Mouse (Mus musculus) mesoderm, embryonic 11.5 days (tissue): Measurements from ENCODE around the gene Ryr1.
"Not testable (repeated sequence)": the region's sequence is repeated elsewhere in the genome, so short reads cannot be mapped to it uniquely, and the experiment has no call there.

Experiments
- DNase-seq: peaks from one replicate; pipeline ENCODE4 v3.0.0-alpha.2; 2012; ENCODE audit warnings: low read depth, low spot score

Ryr1 gene

DNA sequence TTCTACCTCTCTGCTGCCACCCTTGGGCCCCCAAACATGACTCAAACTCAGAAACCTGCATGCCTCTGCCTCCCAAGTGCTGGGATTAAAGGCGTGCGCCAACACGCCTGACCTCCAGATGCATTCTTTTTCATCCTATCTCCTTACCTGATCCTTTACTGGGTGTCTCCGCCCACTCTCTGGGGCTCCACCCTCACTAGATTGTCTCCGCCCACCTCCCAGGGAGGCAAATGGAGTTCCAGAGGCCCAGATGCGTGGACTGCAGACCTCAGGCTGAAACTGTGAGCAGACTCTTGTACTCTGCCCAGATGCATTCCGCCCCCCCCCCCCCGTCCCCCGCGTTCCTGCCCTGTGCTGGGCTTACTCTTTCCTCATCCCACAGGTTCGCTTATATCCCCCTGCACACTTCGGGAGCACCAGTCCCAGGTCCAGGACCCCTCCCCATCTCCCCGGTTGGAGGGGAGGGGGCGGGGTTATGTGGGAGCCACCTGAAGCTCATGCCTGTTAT, 134.2 kb downstream of the Ryr1 start:
- DNase-seq: no peak

DNA sequence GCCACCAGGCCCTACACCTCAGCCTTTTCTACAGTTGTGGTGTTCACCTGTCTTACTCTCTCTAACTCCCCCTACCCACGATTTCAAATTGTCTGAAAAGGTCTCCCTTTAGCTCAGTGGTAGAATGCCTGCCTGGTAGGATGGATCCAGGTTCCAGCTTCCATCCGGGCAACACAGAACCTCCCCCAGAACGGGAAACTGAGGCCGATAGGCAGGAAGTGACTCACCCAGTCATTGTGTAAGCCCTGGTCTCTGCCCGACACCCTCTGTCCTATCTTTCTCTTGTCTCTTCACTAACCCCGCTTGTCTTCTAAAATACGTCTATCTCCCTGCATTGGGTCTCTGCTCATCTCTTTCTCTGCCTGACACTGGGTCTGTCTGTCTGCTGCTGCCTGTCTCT, 139.8 kb downstream of the Ryr1 start:
- DNase-seq: no peak

DNA sequence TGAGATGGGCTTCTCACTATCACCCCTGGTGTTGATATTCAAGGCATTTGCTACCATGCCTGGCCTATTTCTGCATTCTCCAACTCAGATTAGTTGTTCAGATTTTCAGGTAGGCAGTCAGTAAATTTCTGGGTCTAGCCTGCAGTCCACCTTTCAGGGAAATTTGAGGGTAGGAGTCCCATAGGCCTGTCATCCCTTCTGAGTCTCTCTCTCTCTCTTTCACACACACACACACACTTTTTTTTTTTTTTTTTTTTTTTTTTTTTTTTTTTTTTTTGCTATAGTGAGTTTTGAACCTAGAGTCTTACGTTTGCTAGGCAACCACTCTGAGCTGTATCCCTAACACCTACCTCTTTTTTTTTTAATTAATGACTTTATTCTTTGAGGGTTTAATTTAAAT, 140.5 kb downstream of the Ryr1 start:
- no peak for DNase-seq

DNA sequence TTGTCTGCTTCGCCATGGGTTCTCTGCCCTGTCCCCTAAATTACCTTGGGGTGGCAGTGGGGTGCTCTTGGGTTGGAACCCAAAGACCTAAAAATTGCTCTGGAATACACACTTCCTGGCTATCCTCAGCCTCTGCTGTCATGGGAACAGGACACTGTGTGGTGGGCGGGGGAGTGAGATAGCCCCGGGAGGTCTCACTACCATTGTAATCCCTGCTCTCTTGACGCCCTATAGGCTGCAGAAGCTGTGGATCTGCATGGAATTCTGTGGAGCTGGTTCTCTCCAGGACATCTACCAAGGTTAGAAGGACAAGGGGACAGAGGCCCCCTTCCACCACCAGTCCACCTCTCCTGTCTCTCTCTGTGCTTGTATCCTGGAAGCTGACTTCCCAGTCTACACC, 141.1 kb downstream of the Ryr1 start:
- DNase-seq: no peak

DNA sequence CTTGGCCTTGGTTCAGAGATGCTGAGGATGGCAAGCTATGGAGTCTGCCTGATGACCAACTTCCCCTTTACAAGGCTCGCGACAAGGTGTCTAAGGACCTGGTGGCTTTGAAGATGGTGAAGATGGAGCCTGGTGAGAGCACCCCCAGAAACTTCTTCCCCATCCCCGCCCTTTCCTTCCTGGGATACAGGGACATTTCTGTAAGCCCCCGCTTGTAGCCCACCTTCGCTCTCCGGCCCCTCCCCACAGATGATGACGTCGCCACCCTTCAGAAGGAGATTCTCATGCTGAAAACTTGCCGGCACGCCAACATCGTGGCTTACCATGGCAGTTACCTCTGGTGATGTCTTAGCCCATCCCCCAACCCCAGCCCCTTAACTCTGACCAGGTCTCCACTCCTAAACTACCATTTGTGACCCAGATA, 141.8 kb downstream of the Ryr1 start:
- no peak for DNase-seq

DNA sequence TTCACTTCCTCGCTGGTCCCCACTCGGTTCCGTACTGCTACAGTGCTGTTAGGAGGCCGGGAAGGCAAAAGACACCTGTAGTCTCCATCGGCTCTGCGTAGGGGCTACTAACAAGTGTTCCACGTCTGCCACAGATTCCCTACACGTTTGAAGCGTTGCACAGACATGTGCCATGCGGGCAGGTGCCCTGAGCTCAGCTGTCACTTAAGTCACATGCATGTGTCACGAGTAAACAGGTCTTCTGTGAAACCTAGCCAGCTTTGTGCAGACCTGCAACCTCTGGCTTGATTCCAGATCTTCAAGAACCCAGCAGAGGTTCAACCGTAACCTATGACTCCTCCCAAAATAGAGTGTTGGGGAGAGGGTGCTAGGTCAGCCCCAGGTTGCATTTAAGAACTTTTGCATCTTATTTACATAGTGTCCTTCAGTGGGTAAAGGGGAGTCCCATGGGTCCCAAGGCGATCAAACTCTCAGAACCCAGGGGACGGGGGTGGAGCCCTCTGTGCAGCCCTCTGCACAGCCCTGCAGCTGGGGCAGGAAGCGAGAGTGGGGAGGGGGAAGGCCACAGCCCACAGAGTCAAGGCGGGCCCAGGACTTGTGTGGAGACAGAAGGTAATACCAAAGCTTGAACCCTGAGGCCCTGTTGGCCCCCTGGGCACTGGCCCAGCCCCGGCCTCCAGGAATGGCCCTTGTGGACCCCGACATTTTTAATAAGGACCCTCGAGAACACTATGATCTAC, 142.5 kb downstream of the Ryr1 start:
- DNase-seq: no peak

DNA sequence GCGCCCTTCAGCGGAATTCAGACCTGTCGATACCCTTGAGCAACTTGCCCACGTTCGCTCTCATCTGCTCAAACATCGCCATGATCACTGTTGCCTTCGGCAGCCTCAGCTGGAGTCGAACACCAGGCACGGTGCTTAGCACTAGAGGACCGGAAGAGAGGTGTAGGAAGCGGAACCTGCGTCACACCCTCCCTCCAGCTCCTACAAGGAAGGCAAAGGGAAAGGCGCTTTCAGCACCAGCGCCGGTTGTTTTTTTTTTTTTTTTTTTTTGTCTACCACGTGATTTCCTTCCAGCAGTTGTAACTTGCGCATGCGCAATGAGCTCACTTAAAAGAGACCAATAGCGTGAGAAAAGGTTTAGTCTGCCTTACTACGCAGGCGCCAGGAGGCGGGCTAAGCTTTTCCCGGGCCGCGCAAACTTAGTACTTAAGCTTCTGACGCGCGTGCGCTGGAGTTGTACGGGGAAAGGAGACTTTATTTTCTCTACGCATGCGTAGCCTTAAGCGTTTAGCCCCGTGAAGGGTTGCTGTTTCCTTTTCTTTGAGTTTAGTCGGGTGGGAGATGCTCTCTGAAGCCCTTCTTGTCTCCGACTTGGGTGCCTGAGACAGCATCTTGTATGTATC, 143.2 kb downstream of the Ryr1 start, which contains the start of the genes Eif3k and Map4k1:
Eif3k (minus strand) TSS at position 214 of the 623 bp plus-strand sequence.
Map4k1 (plus strand) TSS at position 400 of the 623 bp plus-strand sequence.
- DNase-seq: peak; percentile 100

DNA sequence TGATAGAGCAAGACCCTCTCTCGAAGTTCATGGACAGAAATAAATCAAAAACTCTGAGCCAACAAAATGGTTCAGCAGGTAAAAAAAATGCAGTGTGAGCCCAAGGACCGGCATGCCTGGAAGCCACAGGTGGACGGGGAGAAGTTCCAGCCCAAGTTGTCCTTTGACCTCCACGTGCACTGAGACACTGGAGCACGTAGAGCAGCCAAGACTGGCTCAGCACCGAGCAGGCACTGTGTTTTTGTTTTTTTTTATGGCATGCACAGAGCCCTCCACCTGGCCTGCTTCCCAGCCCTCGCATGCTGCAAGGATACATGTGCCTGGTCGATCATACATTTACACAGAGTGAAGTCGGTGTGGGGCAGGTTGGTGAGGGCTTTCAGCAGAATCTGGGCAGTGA, 147.4 kb downstream of the Ryr1 start:
- DNase-seq: no peak

DNA sequence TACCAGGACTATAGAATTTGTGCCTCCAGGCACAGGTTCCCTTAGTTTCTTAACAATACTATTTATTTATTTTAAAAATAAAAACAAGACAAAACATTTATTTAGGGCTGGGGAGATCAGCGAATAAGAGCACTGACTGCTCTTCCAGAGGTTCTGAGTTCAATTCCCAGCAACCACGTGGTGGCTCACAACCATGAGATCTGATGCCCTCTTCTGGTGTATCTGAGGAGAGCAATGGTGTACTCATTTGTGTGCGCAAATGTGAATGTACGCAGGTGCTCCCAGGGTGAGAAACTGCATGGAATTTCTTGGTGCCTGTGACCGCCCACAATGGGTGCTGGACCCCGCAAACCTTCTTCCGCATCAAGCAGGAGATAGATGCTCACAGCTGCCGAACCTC, 152.0 kb downstream of the Ryr1 start:
- no peak for DNase-seq

DNA sequence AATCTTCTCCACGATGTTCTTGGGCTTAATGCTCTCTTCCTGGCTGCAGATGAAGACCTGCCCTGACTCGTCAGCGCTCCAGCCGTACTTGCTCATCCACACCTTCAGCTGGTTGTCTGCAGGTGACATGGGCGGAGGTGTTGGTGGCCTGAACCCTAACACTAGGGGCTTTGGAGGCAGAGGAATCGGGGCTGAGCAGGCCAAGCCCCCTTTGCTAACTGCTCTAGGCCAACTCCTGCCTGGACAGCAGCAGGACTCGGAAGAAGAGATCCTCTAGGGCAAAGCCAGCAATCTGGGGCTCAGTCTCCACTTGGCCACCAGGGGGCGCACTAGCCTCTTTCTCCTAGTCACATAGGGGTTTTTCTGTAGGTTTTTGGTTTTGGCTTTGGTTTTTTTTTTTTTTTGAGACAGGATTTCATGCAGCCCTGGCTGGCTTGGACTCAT, 152.4 kb downstream of the Ryr1 start:
- peak; percentile 77 for DNase-seq

DNA sequence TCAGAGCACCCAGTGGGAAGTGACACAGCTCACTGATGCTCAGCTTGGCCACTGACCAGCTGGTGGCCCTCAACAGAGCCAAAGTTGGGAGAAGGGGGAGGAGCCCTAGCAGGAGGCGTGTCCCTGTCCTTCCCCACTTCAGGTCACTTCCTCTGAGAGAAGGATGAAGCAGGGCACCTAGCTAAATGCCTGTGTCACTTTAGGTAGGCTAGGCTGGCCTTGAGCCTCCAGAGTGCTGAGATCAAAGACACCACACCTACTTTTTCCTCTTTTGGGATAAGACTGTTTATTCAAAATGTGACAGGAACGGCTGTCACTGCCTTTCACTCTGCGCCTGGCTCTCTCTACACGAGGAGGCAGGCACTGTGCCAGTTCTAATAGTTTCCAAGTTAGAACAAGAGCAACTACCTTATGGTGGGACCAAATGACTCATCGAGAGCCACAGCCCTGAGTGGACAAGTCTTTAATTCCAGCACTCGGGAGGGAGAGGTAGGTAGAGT, 153.2 kb downstream of the Ryr1 start:
- no peak for DNase-seq

DNA sequence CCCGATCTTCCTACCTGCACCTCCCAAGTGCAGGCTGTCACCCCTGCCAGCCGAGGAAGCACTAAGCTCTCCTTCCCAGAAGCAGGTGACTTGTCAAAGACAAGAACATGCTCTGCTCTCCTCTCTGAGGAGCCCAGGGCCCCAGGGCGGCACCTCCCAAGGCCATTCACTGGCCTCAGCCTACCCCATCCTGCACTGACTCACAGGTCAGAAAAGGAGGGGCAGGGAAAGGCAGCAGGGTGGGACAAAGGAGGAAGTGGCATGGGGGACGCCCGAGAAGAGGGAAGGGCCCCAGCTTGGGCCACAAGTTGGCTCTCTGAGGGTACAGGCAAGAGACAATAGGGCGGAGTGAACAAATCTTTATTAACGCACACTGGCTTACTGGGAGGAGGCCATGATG, 153.9 kb downstream of the Ryr1 start:
- no peak for DNase-seq

DNA sequence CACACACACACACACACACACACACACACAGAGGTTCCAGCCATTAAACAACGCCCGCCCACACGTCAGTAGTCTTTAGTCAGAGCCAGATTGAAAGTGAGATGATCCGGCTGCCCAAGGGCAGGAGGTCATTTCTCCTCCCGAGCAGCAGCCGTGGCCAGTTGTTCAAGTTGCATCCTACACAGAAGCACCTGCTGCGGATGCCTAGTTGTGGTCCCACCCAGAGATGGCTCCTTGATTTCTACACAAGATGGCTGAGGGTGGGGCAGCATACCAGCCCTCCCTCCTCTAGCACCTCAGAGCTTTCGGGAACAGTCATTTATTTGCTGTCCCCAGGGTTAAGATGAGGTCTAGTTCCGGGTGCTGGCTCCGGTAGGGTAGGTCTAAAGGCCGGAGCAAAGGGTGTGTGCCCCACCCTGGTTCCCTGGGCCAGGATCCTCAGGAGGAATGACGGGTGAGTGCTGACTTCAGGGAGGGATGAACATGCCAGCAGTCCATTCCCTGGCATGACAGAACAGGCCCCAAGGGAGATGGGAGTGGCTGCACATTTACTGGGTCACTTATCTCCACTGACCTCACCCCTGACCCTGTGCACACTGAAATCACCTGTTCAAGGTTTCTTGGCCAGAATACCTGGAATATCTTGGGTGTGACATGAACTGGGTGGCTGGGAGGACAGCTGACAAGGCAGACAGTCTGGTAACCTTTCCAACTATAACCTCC, 155.1 kb downstream of the Ryr1 start:
- no peak for DNase-seq

DNA sequence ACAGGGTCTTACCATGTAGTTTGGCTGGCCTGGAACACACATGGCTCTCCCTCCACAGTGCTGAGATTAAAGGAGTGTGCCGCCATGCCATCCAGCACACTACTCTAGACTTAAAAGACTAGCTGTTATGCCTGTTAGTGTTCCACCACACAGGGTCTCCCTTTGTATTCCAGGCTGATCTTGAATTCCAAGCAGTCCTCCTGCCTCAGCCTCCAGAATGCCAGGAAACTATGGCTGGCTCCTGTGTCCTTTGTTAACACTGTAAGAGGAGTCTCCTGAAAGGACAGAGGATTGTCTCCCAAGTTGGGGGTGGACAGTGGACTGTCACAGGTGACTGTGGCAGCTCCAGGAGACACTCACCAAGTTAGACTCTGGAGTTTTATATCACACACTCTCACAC, 155.7 kb downstream of the Ryr1 start:
- DNase-seq: no peak

DNA sequence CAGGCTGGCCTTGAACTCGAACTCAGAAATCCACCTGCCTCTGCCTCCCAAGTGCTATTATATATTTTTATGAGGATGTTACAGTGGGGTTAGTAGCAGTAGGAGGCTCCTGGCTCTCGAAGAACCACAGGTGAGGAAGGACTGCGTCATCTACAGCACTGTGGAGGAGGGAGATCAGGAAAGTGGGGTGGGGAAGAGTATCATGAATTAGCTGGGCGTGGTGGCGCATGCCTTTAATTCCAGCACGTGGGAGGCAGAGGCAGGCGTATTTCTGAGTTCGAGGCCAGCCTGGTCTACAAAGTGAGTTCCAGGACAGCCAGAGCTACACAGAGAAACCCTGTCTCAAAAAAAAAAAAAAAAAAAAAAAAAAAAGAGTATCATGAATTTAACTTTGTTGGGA, 156.9 kb downstream of the Ryr1 start:
- DNase-seq: not testable (repeated sequence)

DNA sequence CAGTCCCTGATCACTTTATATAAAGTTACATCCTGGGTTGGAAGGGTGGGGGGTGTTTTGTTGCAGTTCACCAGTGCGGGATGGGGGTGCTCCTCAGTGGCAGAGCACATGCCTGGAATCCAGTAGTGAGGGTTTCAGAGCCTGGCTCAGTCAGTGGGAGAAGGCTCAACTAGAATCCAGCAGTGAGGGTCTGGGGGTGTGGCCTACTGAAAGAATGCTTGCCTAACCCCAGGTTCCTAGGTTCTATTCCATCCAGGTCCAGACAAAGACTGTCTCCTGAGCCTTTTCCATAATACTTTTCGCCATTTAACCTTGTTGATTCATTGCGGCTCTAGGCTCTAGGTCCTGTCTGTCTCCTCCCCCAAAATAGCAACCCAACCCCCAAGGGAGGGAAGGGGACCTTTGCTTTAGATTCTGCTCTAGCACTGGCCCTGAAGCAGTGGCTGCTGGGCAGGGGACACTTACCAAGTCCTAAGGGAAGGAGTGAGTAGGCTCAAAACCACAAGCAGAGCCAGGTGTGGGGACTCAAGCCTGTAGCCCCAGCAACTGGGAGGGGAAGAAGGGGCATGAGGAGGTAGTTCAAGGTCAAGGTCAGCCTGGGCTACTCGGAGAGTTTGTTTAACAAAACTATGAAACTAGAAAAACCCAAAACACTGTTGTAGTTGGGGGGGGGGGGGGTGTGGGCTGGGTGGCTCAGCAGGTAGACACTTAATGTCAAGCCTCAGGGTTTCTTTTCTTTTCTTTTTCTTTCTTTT, 158.1 kb downstream of the Ryr1 start:
- DNase-seq: no peak

DNA sequence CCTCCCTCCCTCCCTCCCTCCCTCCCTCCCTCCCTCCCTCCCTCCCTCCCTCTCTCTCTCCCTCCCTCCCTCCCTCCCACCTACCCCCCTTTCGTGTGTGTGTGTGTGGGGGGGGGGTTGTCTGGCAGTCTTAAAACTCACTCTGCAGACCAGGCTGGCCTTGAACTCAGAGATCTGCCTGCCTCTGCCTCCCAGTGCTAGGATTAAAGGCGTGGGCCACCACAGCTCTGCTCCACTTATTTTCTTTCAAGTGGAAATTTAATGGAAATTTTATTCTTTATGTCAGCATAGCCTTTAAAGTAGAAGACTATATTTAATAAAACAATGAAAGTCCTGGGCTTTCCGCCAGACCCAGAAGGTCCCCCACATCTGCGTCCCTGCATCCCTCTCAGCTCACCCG, 158.8 kb downstream of the Ryr1 start:
- DNase-seq: no peak

DNA sequence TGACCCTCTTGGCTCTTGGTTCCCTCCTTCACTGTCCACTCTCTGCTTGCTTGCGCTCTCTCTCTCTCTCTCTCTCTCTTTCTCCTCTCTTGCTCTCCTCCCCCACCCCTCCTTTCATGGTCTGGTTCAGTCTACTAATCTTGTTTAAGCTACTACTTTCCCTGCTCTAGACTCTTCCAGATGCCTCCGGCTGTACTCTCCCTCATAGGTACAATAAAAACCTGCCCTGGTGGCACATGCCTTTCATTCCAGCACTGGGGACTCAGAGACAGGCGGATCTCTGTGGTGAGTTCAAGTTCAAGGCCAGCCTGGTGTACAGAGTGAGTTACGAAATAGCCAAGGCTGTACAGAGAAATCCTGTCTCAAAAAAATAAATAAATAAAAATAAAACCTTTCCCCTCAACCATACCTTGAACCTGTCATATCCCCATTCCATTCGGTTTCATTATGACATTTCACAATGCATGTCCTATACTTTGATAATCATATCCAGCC, 159.6 kb downstream of the Ryr1 start:
- DNase-seq: no peak

DNA sequence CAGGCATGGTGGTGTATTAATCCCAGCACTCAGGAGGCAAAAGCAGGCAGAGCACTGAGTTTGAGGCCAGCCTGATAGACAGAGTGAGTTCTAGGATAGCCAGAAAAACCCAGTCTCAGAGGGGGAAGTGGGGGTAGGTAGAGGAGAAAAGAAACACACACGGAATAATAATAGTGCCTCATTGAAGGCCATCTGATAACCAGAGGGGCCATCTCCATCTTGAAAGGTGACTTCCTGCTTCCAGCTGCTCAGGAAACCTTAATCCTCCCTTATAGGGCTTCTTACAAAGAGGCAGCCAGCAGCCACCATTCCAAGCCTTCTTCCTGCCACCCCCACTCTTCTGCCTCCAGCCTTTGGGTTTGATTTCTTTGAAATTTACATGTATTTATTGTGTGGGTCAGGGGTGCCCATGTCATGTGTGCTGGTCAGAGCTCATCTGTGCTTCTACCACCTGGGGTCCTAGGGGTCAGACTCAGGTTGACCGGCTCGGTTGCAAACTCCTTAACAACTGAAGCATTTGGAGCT, 161.5 kb downstream of the Ryr1 start:
- DNase-seq: no peak

DNA sequence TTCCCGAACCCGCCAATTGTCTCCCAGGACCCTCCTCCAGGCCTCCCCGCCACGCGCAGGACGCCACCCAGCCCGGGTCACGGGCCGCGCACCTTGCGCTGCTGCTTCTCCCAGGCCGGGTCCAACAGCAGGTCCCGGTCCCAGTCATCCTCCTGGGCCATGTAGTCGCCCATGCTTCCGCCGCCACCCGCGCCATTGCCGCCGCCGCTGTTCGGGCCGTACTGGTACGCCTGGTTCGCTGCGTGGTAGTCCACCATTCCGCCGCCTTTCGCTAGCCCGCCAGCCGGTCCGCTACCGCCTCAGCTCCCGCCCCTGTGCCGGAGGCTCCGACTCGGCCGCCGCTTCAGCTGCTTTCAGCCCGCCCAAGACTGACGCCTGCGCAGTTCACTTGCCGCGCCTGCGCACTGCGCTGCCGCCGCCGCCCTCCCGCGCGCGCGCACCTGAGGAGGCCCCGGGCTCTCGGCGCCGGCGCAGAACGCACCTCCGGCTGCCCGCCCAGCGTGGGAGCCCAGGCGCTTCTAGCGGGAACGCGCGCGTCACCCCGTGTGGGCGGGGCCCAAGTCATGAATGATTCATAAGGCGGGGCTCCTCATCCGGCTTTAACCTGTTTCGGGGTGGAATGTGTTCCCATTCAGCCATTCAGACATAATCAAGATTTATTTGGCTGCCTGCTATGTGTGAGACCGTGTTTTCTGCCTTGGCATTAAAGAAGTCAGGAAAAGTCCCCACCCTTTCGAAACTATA, 162.9 kb downstream of the Ryr1 start, which contains the start of gene Actn4:
Actn4 (minus strand) TSS at position 414 of the 744 bp plus-strand sequence.
- DNase-seq: peak; percentile 99
